Comparison of ENCODE assay signal across 8 mouse cellular contexts in genomic region chr6:128355201-128355681, GRCm38 (mm10). TPM values are rescaled to one million over a fixed set of nuclear protein-coding genes. Genes with fewer than 3 reads are reported as not detected.
DNase-seq lines count a peak whose midpoint lies in the region; ATAC-seq lines count a peak whose summit lies in the region.

No protein-coding gene starts in this region.

- H3K9ac ChIP-seq in intestine, embryonic 14.5 days (ENCODE audit: low read length), result peak overlapping the region; percentile 65

- peaks cover 10% of the 10 kb centered on the region for H3K4me1 ChIP-seq in intestine, embryonic 14.5 days (replicated peaks; ENCODE audit: control insufficient read depth, insufficient read depth, low read length)
- peaks cover 25% of the 10 kb centered on the region for H3K4me1 ChIP-seq in limb, embryonic 10.5 days
- H3K4me1 ChIP-seq in midbrain, embryonic 10.5 days, result peaks cover 35% of the 10 kb centered on the region

- ATAC-seq in intestine, embryonic 14.5 days (replicated peaks; ENCODE audit: low FRiP score, low TSS enrichment, low read depth), result peak; percentile 73

- peak overlapping the region; percentile 54 for H3K4me3 ChIP-seq in intestine, embryonic 14.5 days (ENCODE audit: low read depth, low read length)
- H3K4me3 ChIP-seq in limb, embryonic 10.5 days, result peak overlapping the region; percentile 80
- H3K4me3 ChIP-seq in midbrain, embryonic 10.5 days, result peak overlapping the region; percentile 88

- DNase-seq in right cerebral cortex, adult 18-20 months, result peak; percentile 61
- DNase-seq in right cerebral cortex, postnatal 25 days, result no peak
- DNase-seq in cerebellum, adult 18-20 months, result peak; percentile 53 to 58
- peak; percentile 23 to 54 for DNase-seq in frontal cortex, postnatal 25 days (ENCODE audit: low spot score in 2 of 2)
- DNase-seq in intestine, embryonic 14.5 days (ENCODE audit: low spot score), result no peak
- DNase-seq in limb, embryonic 10.5 days (ENCODE audit: low spot score), result no peak
- DNase-seq in midbrain, embryonic 10.5 days (ENCODE audit: low spot score), result no peak
- no peak for DNase-seq in natural killer cell, adult 2 months (ENCODE audit: low spot score in 2 of 2)

- WGBS in intestine, embryonic 14.5 days, result under 1% methylated on average over 28 of the region's 28 CpGs
- under 1% methylated on average over 28 of the region's 28 CpGs for WGBS in limb, embryonic 10.5 days
- WGBS in midbrain, embryonic 10.5 days, result under 1% methylated on average over 28 of the region's 28 CpGs

- H3K27ac ChIP-seq in intestine, embryonic 14.5 days (ENCODE audit: low read depth), result peak overlapping the region; percentile 73
- peak overlapping the region; percentile 87 for H3K27ac ChIP-seq in limb, embryonic 10.5 days
- H3K27ac ChIP-seq in midbrain, embryonic 10.5 days (replicated peaks), result peak overlapping the region; percentile 93

- H3K4me2 ChIP-seq in intestine, embryonic 14.5 days (ENCODE audit: low read length), result peak overlapping the region; percentile 81

- no peaks in the 10 kb centered on the region for H3K9me3 ChIP-seq in intestine, embryonic 14.5 days (ENCODE audit: control insufficient read depth, low read length)
- no peaks in the 10 kb centered on the region for H3K9me3 ChIP-seq in limb, embryonic 10.5 days (replicated peaks)
- no peaks in the 10 kb centered on the region for H3K9me3 ChIP-seq in midbrain, embryonic 10.5 days (replicated peaks)

- no peaks in the 10 kb centered on the region for H3K27me3 ChIP-seq in intestine, embryonic 14.5 days (replicated peaks; ENCODE audit: control insufficient read depth, insufficient read depth, low read length)
- no peaks in the 10 kb centered on the region for H3K27me3 ChIP-seq in limb, embryonic 10.5 days (ENCODE audit: low read depth, poor library complexity, severe bottlenecking)
- no peaks in the 10 kb centered on the region for H3K27me3 ChIP-seq in midbrain, embryonic 10.5 days (ENCODE audit: low read depth, poor library complexity, severe bottlenecking)

- peaks cover 35% of the 10 kb centered on the region for H3K36me3 ChIP-seq in intestine, embryonic 14.5 days (ENCODE audit: control insufficient read depth, insufficient read depth, low read length)
- H3K36me3 ChIP-seq in limb, embryonic 10.5 days, result peaks cover 55% of the 10 kb centered on the region
- H3K36me3 ChIP-seq in midbrain, embryonic 10.5 days, result peaks cover 45% of the 10 kb centered on the region

RNA-seq across cellular contexts. Expression of gene Tulp3, which starts 0.4 kb away (rescaled TPM):
- 14.4 and 18.6 TPM in 2 replicates for polyA plus RNA-seq in intestine, embryonic 14.5 days (2014; fragmentation: Nextera tagmentation; extraction: Ambion mirVana)
- polyA plus RNA-seq in limb, embryonic 10.5 days (2016; fragmentation: Nextera tagmentation; extraction: Ambion mirVana), result 21.6 and 23.2 TPM in 2 replicates
- 21.7 and 22.5 TPM in 2 replicates for polyA plus RNA-seq in midbrain, embryonic 10.5 days (2016; fragmentation: Nextera tagmentation; extraction: Ambion mirVana)

RNA-seq across cellular contexts. Expression of gene Rhno1, which starts 7.5 kb away (rescaled TPM):
- polyA plus RNA-seq in intestine, embryonic 14.5 days (2014; fragmentation: Nextera tagmentation; extraction: Ambion mirVana), result 125 and 136 TPM in 2 replicates
- 193 and 197 TPM in 2 replicates for polyA plus RNA-seq in limb, embryonic 10.5 days (2016; fragmentation: Nextera tagmentation; extraction: Ambion mirVana)
- 185 and 190 TPM in 2 replicates for polyA plus RNA-seq in midbrain, embryonic 10.5 days (2016; fragmentation: Nextera tagmentation; extraction: Ambion mirVana)

RNA-seq across cellular contexts. Expression of gene Foxm1, which starts 7.5 kb away (rescaled TPM):
- polyA plus RNA-seq in intestine, embryonic 14.5 days (2014; fragmentation: Nextera tagmentation; extraction: Ambion mirVana), result 37.2 and 41.4 TPM in 2 replicates
- 67.5 and 68.3 TPM in 2 replicates for polyA plus RNA-seq in limb, embryonic 10.5 days (2016; fragmentation: Nextera tagmentation; extraction: Ambion mirVana)
- polyA plus RNA-seq in midbrain, embryonic 10.5 days (2016; fragmentation: Nextera tagmentation; extraction: Ambion mirVana), result 66.0 and 72.7 TPM in 2 replicates

RNA-seq across cellular contexts. Expression of gene Tex52, which starts 20.0 kb away (rescaled TPM):
- polyA plus RNA-seq in intestine, embryonic 14.5 days (2014; fragmentation: Nextera tagmentation; extraction: Ambion mirVana), result 0.43 TPM in 1 of 2 replicates, not detected in the other
- 0.41 and 0.61 TPM in 2 replicates for polyA plus RNA-seq in limb, embryonic 10.5 days (2016; fragmentation: Nextera tagmentation; extraction: Ambion mirVana)
- 0.56 and 0.66 TPM in 2 replicates for polyA plus RNA-seq in midbrain, embryonic 10.5 days (2016; fragmentation: Nextera tagmentation; extraction: Ambion mirVana)

RNA-seq across cellular contexts. Expression of gene Gm44596, which starts 20.1 kb away (rescaled TPM):
- not detected in 2 replicates for polyA plus RNA-seq in intestine, embryonic 14.5 days (2014; fragmentation: Nextera tagmentation; extraction: Ambion mirVana)
- not detected in 2 replicates for polyA plus RNA-seq in limb, embryonic 10.5 days (2016; fragmentation: Nextera tagmentation; extraction: Ambion mirVana)
- not detected in 2 replicates for polyA plus RNA-seq in midbrain, embryonic 10.5 days (2016; fragmentation: Nextera tagmentation; extraction: Ambion mirVana)

Comparison
In these comparisons a context has a peak if more than half of its experiments do, and no peak if none do; other contexts are left out.
1. DNase-seq: peak in right cerebral cortex, adult 18-20 months (single experiment), cerebellum, adult 18-20 months (2 of 2) and frontal cortex, postnatal 25 days (2 of 2); none in right cerebral cortex, postnatal 25 days (single experiment), intestine, embryonic 14.5 days (single experiment), limb, embryonic 10.5 days (single experiment), midbrain, embryonic 10.5 days (single experiment) and natural killer cell, adult 2 months (0 of 2).
2. Peak in every context shown above with its lines, with median percentiles within 50 percentile points of each other: H3K27ac ChIP-seq and H3K4me3 ChIP-seq.